Mouse (Mus musculus): ENCODE measurements around the gene Sestd1. TPM values are rescaled to one million over a fixed set of nuclear protein-coding genes. Genes with fewer than 3 reads are reported as not detected.

Gene Sestd1
- polyA plus RNA-seq, 1 experiment, result 2.7 TPM

DNA sequence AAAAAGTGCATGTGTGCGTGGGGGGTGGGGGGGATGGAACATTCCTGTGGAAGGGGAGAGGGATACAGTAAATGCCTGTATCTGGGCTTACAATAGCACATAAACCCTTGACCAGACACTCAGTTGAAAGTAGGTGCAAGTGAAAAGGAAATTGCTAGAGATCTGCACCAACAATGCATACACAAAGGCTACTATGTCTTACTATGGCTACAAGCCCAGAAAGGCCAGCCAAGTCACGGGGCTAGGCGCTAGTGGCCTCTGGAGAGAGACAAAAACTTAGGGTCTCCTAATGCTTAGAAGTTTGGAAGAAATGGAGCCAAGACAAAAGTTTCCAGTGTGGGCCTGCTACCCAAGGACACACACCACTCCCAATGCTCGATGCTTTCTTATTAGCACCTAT is 44.5 kb downstream of the Sestd1 start:
- TF ChIP-seq CTCF (IDR thresholded peaks at IDR 0.05; ENCODE audit: control insufficient read depth, insufficient read depth, low read length) (no peak), POLR2A (IDR thresholded peaks at IDR 0.05; ENCODE audit: borderline replicate concordance, control insufficient read depth, low read depth, low read length) (no peak)
- WGBS, result 82% methylated on average over 4 of the region's 4 CpGs
- no peak overlapping the region for H3K4me3 ChIP-seq (replicated peaks; ENCODE audit: control insufficient read depth, low read depth, low read length)
- no peak overlapping the region for H3K27ac ChIP-seq (ENCODE audit: control insufficient read depth, insufficient read depth, low read depth, low read length, poor library complexity)
- H3K4me1 ChIP-seq (ENCODE audit: control insufficient read depth, insufficient read depth, low read length), result no peaks in the 10 kb centered on the region; the same call in 1 of the 2 replicates

GRCm38 (mm10) chr2:77232604-77233003 is 47.8 kb downstream of the Sestd1 start:
- WGBS, result 89% methylated on average over 2 of the region's 2 CpGs

GRCm38 (mm10) chr2:77220960-77221359 is 59.4 kb downstream of the Sestd1 start:
- H3K27ac ChIP-seq (ENCODE audit: control insufficient read depth, insufficient read depth, low read depth, low read length, poor library complexity), result no peak overlapping the region
- no peaks in the 10 kb centered on the region for H3K4me1 ChIP-seq (ENCODE audit: control insufficient read depth, insufficient read depth, low read length)
- TF ChIP-seq POLR2A (IDR thresholded peaks at IDR 0.05; ENCODE audit: borderline replicate concordance, control insufficient read depth, low read depth, low read length) (no peak), CTCF (IDR thresholded peaks at IDR 0.05; ENCODE audit: control insufficient read depth, insufficient read depth, low read length) (no peak)
- H3K4me3 ChIP-seq (replicated peaks; ENCODE audit: control insufficient read depth, low read depth, low read length), result no peak overlapping the region
- WGBS, result 76% methylated on average over 2 of the region's 2 CpGs

More at GRCm38 (mm10) chr2:77232604-77233003, 47.8 kb downstream of the Sestd1 start:
- TF ChIP-seq CTCF (IDR thresholded peaks at IDR 0.05; ENCODE audit: control insufficient read depth, insufficient read depth, low read length), result no peak
- TF ChIP-seq POLR2A (IDR thresholded peaks at IDR 0.05; ENCODE audit: borderline replicate concordance, control insufficient read depth, low read depth, low read length), result no peak
- Histone ChIP-seq H3K4me3 (replicated peaks; ENCODE audit: control insufficient read depth, low read depth, low read length) (no peak overlapping the region), H3K4me1 (ENCODE audit: control insufficient read depth, insufficient read depth, low read length) (no peaks in the 10 kb centered on the region), H3K27ac (ENCODE audit: control insufficient read depth, insufficient read depth, low read depth, low read length, poor library complexity) (no peak overlapping the region)

DNA sequence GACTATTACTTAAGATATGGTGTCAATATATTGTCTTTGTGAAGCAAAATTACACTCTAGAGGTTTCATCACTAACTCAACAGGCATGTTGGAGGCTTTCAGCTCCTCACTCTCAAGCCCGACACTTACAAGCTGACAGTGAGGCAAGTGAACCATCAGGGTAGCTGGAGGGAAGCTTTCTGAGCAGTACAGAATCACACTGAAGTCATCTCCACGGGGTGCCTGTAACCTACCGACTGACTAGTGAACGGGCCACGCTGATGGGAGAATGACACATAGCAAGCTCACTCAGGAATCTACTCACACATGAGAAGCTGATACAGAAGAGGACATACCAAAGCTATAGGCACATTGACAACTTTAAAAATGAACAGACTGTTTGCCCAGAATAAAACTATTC is 67.5 kb downstream of the Sestd1 start:
- 79% methylated on average over 5 of the region's 5 CpGs for WGBS
- no peak overlapping the region for H3K4me3 ChIP-seq (replicated peaks; ENCODE audit: control insufficient read depth, low read depth, low read length)
- TF ChIP-seq CTCF (IDR thresholded peaks at IDR 0.05; ENCODE audit: control insufficient read depth, insufficient read depth, low read length) (no peak), POLR2A (IDR thresholded peaks at IDR 0.05; ENCODE audit: borderline replicate concordance, control insufficient read depth, low read depth, low read length) (no peak)
- no peaks in the 10 kb centered on the region for H3K4me1 ChIP-seq (ENCODE audit: control insufficient read depth, insufficient read depth, low read length)
- H3K27ac ChIP-seq (ENCODE audit: control insufficient read depth, insufficient read depth, low read depth, low read length, poor library complexity), result no peak overlapping the region

- TF ChIP-seq POLR2A (IDR thresholded peaks at IDR 0.05; ENCODE audit: borderline replicate concordance, control insufficient read depth, low read depth, low read length), result no peak
- TF ChIP-seq CTCF (IDR thresholded peaks at IDR 0.05; ENCODE audit: control insufficient read depth, insufficient read depth, low read length), result no peak
- Histone ChIP-seq H3K4me3 (replicated peaks; ENCODE audit: control insufficient read depth, low read depth, low read length) (no peak overlapping the region), H3K4me1 (ENCODE audit: control insufficient read depth, insufficient read depth, low read length) (no peaks in the 10 kb centered on the region), H3K27ac (ENCODE audit: control insufficient read depth, insufficient read depth, low read depth, low read length, poor library complexity) (no peak overlapping the region)
- WGBS, result 89% methylated on average over 3 of the region's 3 CpGs
These were observed 73.4 kb downstream of the Sestd1 start for GRCm38 (mm10) chr2:77206951-77207350.

- TF ChIP-seq CTCF (IDR thresholded peaks at IDR 0.05; ENCODE audit: control insufficient read depth, insufficient read depth, low read length) (no peak), POLR2A (IDR thresholded peaks at IDR 0.05; ENCODE audit: borderline replicate concordance, control insufficient read depth, low read depth, low read length) (no peak)
- H3K4me1 ChIP-seq (ENCODE audit: control insufficient read depth, insufficient read depth, low read length), result peaks cover 2% of the 10 kb centered on the region; the same call in 1 of the 2 replicates
- no peak overlapping the region for H3K27ac ChIP-seq (ENCODE audit: control insufficient read depth, insufficient read depth, low read depth, low read length, poor library complexity)
- 29% methylated on average over 2 of the region's 2 CpGs for WGBS
- H3K4me3 ChIP-seq (replicated peaks; ENCODE audit: control insufficient read depth, low read depth, low read length), result no peak overlapping the region
These were observed 76.5 kb downstream of the Sestd1 start for GRCm38 (mm10) chr2:77203916-77204315.

GRCm38 (mm10) chr2:77201900-77202299 is 78.5 kb downstream of the Sestd1 start:
- no peak overlapping the region for H3K4me3 ChIP-seq (replicated peaks; ENCODE audit: control insufficient read depth, low read depth, low read length)
- H3K4me1 ChIP-seq (ENCODE audit: control insufficient read depth, insufficient read depth, low read length), result peaks cover 2% of the 10 kb centered on the region; the same call in 1 of the 2 replicates
- no peak overlapping the region for H3K27ac ChIP-seq (ENCODE audit: control insufficient read depth, insufficient read depth, low read depth, low read length, poor library complexity)
- WGBS, result 91% methylated on average over 1 of the region's 1 CpGs
- TF ChIP-seq POLR2A (IDR thresholded peaks at IDR 0.05; ENCODE audit: borderline replicate concordance, control insufficient read depth, low read depth, low read length), result no peak
- TF ChIP-seq CTCF (IDR thresholded peaks at IDR 0.05; ENCODE audit: control insufficient read depth, insufficient read depth, low read length), result no peak

- peak overlapping the region; percentile 54 for H3K4me3 ChIP-seq (replicated peaks; ENCODE audit: control insufficient read depth, low read depth, low read length)
- TF ChIP-seq POLR2A (IDR thresholded peaks at IDR 0.05; ENCODE audit: borderline replicate concordance, control insufficient read depth, low read depth, low read length), result no peak
- no peak for TF ChIP-seq CTCF (IDR thresholded peaks at IDR 0.05; ENCODE audit: control insufficient read depth, insufficient read depth, low read length)
- 77% methylated on average over 5 of the region's 5 CpGs for WGBS
- 0 out of 2 replicates have a peak overlapping the region, but pooled peaks have one; percentile 14 for H3K27ac ChIP-seq (ENCODE audit: control insufficient read depth, insufficient read depth, low read depth, low read length, poor library complexity)
- peaks cover 2% of the 10 kb centered on the region; the same call in 1 of the 2 replicates for H3K4me1 ChIP-seq (ENCODE audit: control insufficient read depth, insufficient read depth, low read length)
These were observed 79.3 kb downstream of the Sestd1 start for GRCm38 (mm10) chr2:77200958-77201614.
